Mouse (Mus musculus) thymus, postnatal 14 days (tissue): ENCODE data around the gene Dnah7c.
A peak's percentile ranks its signal among the peaks of the same experiment; 100 is the strongest.
"Not testable (repeated sequence)": the region's sequence is repeated elsewhere in the genome, so short reads cannot be mapped to it uniquely, and the experiment has no call there.

ENCODE experiments used
- DNase-seq: peaks from one replicate; pipeline ENCODE4 v3.0.0; 2021

The Dnah7c gene

GRCm38 (mm10) chr1:46733405-46734106 is 308.2 kb downstream of the Dnah7c start:
- DNase-seq = not testable (repeated sequence)

GRCm38 (mm10) chr1:46734455-46734854 is 309.1 kb downstream of the Dnah7c start:
- not testable (repeated sequence) for DNase-seq

- not testable (repeated sequence) for DNase-seq
These were observed 339.2 kb downstream of the Dnah7c start for GRCm38 (mm10) chr1:46764600-46764999.

GRCm38 (mm10) chr1:46769318-46769717 is 343.9 kb downstream of the Dnah7c start:
- DNase-seq = not testable (repeated sequence)

GRCm38 (mm10) chr1:46770077-46770695 is 344.8 kb downstream of the Dnah7c start:
- not testable (repeated sequence) for DNase-seq

- not testable (repeated sequence) for DNase-seq
These were observed 356.8 kb downstream of the Dnah7c start for GRCm38 (mm10) chr1:46782227-46782626.

GRCm38 (mm10) chr1:46805074-46805473 is 379.7 kb downstream of the Dnah7c start:
- DNase-seq = no peak

GRCm38 (mm10) chr1:46808630-46809029 is 383.2 kb downstream of the Dnah7c start:
- not testable (repeated sequence) for DNase-seq

- DNase-seq = no peak
These were observed 392.5 kb downstream of the Dnah7c start for GRCm38 (mm10) chr1:46817934-46818333.

GRCm38 (mm10) chr1:46822256-46822972 is 397.0 kb downstream of the Dnah7c start:
- no peak for DNase-seq

GRCm38 (mm10) chr1:46830066-46830843 is 404.9 kb downstream of the Dnah7c start:
- DNase-seq = no peak

GRCm38 (mm10) chr1:46831927-46832326 is 406.5 kb downstream of the Dnah7c start:
- no peak for DNase-seq

GRCm38 (mm10) chr1:46843406-46843805 is 418.0 kb downstream of the Dnah7c start:
- no peak for DNase-seq

- no peak for DNase-seq
These were observed 418.9 kb downstream of the Dnah7c start for GRCm38 (mm10) chr1:46844281-46844680.

- no peak for DNase-seq
These were observed 419.8 kb downstream of the Dnah7c start for GRCm38 (mm10) chr1:46845221-46845620.

- peak; percentile 80 for DNase-seq
These were observed 424.4 kb downstream of the Dnah7c start for GRCm38 (mm10) chr1:46849758-46850157.

- DNase-seq = no peak
These were observed 426.2 kb downstream of the Dnah7c start for GRCm38 (mm10) chr1:46851586-46851985.

GRCm38 (mm10) chr1:46852216-46852599 is 426.8 kb downstream of the Dnah7c start:
- DNase-seq = no peak

- DNase-seq = peak; percentile 78
These were observed 427.3 kb downstream of the Dnah7c start for GRCm38 (mm10) chr1:46852600-46853272.

- peak; percentile 96 for DNase-seq
These were observed 428.1 kb downstream of the Dnah7c start for GRCm38 (mm10) chr1:46853317-46854035.

- DNase-seq = no peak
These were observed 428.9 kb downstream of the Dnah7c start for GRCm38 (mm10) chr1:46854036-46854900.
